Mouse (Mus musculus) megakaryocyte, embryonic 14.5 days (primary cell): ENCODE measurements around the gene Kif7.

ENCODE experiments used
- FLI1 ChIP-seq: IDR thresholded peaks from 2 replicates; pipeline ENCODE4 v1.6.1; 2012; ENCODE audit warnings: low read length, inconsistent platforms, mixed read lengths
- GATA1 ChIP-seq: IDR thresholded peaks from 3 replicates; pipeline ENCODE4 v1.6.1; 2012; ENCODE audit warnings: mixed read lengths, low read length, inconsistent platforms, borderline replicate concordance

DNA sequence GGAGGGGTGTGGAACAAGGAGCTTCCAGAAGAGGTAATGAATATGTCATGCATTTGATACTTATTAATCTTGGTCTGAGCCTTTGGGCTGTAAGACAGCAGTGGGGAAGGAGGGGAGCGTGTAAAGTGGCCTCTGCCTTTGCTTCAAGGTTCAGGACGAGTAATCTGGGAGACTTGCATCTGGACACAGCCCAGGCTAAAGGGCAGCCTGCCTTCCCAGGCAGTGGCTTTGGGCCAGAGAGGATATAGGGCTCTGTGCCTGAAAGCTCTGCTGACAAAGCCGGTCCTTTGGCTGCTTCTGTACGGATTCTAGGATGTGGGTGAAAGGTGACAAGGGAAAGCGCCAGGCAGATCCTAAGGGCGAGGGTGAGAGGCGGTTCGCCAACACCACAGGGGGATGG, 19.0 kb upstream of the Kif7 start:
- TF ChIP-seq GATA1 (no peak), FLI1 (no peak)
